Mouse (Mus musculus): ENCODE data around the gene Brk1.

The Brk1 gene

GRCm38 (mm10) chr6:113660492-113661352 is 56.1 kb downstream of the Brk1 start:
- DNase-seq (ENCODE audit: low spot score in 2 of 2), result no peak

- DNase-seq (ENCODE audit: low spot score in 2 of 2), result no peak
Observed at GRCm38 (mm10) chr6:113661353-113662241, 57.0 kb downstream of the Brk1 start.

- no peak for DNase-seq (ENCODE audit: low spot score in 2 of 2)
Observed at GRCm38 (mm10) chr6:113662964-113663700, 58.6 kb downstream of the Brk1 start.

- DNase-seq (ENCODE audit: low spot score in 2 of 2), result no peak
Observed at GRCm38 (mm10) chr6:113664305-113664704, 59.7 kb downstream of the Brk1 start.
